Mouse (Mus musculus): ENCODE results near the gene Pik3r3. TPM values are rescaled to one million over a fixed set of nuclear protein-coding genes. Genes with fewer than 3 reads are reported as not detected.

The Pik3r3 gene
- polyA plus RNA-seq, 1 experiment = 7.2 TPM

GRCm38 (mm10) chr4:116304551-116304950 is 83.1 kb downstream of the Pik3r3 start:
- no peak for TF ChIP-seq GATA1 (IDR thresholded peaks at IDR 0.05; ENCODE audit: low read length)

- TF ChIP-seq GATA1 (IDR thresholded peaks at IDR 0.05; ENCODE audit: low read length) = no peak
These were observed 96.2 kb downstream of the Pik3r3 start for GRCm38 (mm10) chr4:116317575-116317974.

- TF ChIP-seq GATA1 (IDR thresholded peaks at IDR 0.05; ENCODE audit: low read length) = no peak
These were observed 100.7 kb downstream of the Pik3r3 start for GRCm38 (mm10) chr4:116322127-116322526.

- TF ChIP-seq GATA1 (IDR thresholded peaks at IDR 0.05; ENCODE audit: low read length) = no peak
These were observed 107.8 kb downstream of the Pik3r3 start for GRCm38 (mm10) chr4:116329256-116329655.

GRCm38 (mm10) chr4:116336294-116336693 is 114.9 kb downstream of the Pik3r3 start:
- no peak for TF ChIP-seq GATA1 (IDR thresholded peaks at IDR 0.05; ENCODE audit: low read length)

- no peak for TF ChIP-seq GATA1 (IDR thresholded peaks at IDR 0.05; ENCODE audit: low read length)
These were observed 120.7 kb downstream of the Pik3r3 start for GRCm38 (mm10) chr4:116342119-116342518.

- no peak for TF ChIP-seq GATA1 (IDR thresholded peaks at IDR 0.05; ENCODE audit: low read length)
These were observed 131.1 kb downstream of the Pik3r3 start for GRCm38 (mm10) chr4:116352496-116352895.

Other genes with a start within 250 kb of the Pik3r3 start
- not detected in 2 replicates for gene Faah, start 203.7 kb upstream of the Pik3r3 start, polyA plus RNA-seq (2012)
- 0.11 and 0.37 TPM in 2 replicates for gene Nsun4, start 167.7 kb upstream of the Pik3r3 start, polyA plus RNA-seq (2012)
- 18.6 and 22.9 TPM in 2 replicates for gene Uqcrh, start 146.5 kb upstream of the Pik3r3 start, polyA plus RNA-seq (2012)
- gene Lrrc41, start 146.3 kb upstream of the Pik3r3 start, polyA plus RNA-seq (2012) = 37.6 and 60.8 TPM in 2 replicates
- 2.0 and 2.4 TPM in 2 replicates for gene Rad54l, start 97.9 kb upstream of the Pik3r3 start, polyA plus RNA-seq (2012)
- 12.0 and 12.6 TPM in 2 replicates for gene Pomgnt1, start 97.8 kb upstream of the Pik3r3 start, polyA plus RNA-seq (2012)
- 0.01 TPM in 1 of 2 replicates, not detected in the other for gene Lurap1, start 70.3 kb upstream of the Pik3r3 start, polyA plus RNA-seq (2012)
- not detected in 2 replicates for gene Tspan1, start 54.0 kb upstream of the Pik3r3 start, polyA plus RNA-seq (2012)
- not detected in 2 replicates for gene 1700042G07Rik, start 48.2 kb upstream of the Pik3r3 start, polyA plus RNA-seq (2012)
- not detected in 2 replicates for gene Gm49337, start 48.2 kb upstream of the Pik3r3 start, polyA plus RNA-seq (2012)
- gene Mast2, start 242.6 kb downstream of the Pik3r3 start, polyA plus RNA-seq (2012) = 45.7 and 72.6 TPM in 2 replicates

Measured in G1E-ER4 (cell line).